Mouse (Mus musculus) bone marrow, adult 2 months (tissue): Measurements from ENCODE around the gene Pdia6. TPM values are rescaled to one million over a fixed set of nuclear protein-coding genes. Genes with fewer than 3 reads are reported as not detected.

ENCODE experiments used
- H3K27ac ChIP-seq: fragments of 200-500 bp; 2 replicates; pipeline ENCODE4 v1.5.1; 2012; ENCODE audit warnings: low read depth, mild to moderate bottlenecking, control low read depth, inconsistent platforms, low read length; ENCODE audit not compliant: control insufficient read depth, poor library complexity, insufficient read depth
- H3K4me1 ChIP-seq: fragments of 200-500 bp; 2 replicates; pipeline ENCODE4 v1.6.1; 2011; ENCODE audit warnings: low read length; ENCODE audit not compliant: control insufficient read depth, insufficient read depth
- H3K4me3 ChIP-seq: fragments of 200-500 bp; replicated peaks from 2 replicates; pipeline ENCODE3; 2011; ENCODE audit warnings: mild to moderate bottlenecking, low read depth, low read length, control low read depth; ENCODE audit not compliant: control insufficient read depth
- CTCF ChIP-seq: fragments of 200-500 bp; IDR thresholded peaks from 2 replicates; pipeline ENCODE4 v1.5.1; 2011; ENCODE audit warnings: low read length, control low read depth; ENCODE audit not compliant: control insufficient read depth, insufficient read depth
- POLR2A ChIP-seq: fragments of 200-500 bp; IDR thresholded peaks from 2 replicates; pipeline ENCODE4 v1.6.1; 2011; ENCODE audit warnings: low read depth, mild to moderate bottlenecking, control low read depth, low read length, borderline replicate concordance; ENCODE audit not compliant: control insufficient read depth
- WGBS: fragments of 180-500 bp; shearing (Covaris S2); methylation state at CpG from one replicate; pipeline ENCODE4 v1.1.7; 2018; 5-methylcytosine and 5-hydroxymethylcytosine counted together
- polyA plus RNA-seq: library from polyadenylated mRNA; stranded (reverse); fragments of >200 nt; gene quantifications from 2 replicates; pipeline ENCODE4 v1.2.4, GENCODE M21; 2011; ENCODE audit warnings: low replicate concordance; ENCODE audit not compliant: missing spikeins, insufficient read depth, insufficient read length

The Pdia6 gene
- polyA plus RNA-seq, 1 experiment: 79.1 TPM

DNA sequence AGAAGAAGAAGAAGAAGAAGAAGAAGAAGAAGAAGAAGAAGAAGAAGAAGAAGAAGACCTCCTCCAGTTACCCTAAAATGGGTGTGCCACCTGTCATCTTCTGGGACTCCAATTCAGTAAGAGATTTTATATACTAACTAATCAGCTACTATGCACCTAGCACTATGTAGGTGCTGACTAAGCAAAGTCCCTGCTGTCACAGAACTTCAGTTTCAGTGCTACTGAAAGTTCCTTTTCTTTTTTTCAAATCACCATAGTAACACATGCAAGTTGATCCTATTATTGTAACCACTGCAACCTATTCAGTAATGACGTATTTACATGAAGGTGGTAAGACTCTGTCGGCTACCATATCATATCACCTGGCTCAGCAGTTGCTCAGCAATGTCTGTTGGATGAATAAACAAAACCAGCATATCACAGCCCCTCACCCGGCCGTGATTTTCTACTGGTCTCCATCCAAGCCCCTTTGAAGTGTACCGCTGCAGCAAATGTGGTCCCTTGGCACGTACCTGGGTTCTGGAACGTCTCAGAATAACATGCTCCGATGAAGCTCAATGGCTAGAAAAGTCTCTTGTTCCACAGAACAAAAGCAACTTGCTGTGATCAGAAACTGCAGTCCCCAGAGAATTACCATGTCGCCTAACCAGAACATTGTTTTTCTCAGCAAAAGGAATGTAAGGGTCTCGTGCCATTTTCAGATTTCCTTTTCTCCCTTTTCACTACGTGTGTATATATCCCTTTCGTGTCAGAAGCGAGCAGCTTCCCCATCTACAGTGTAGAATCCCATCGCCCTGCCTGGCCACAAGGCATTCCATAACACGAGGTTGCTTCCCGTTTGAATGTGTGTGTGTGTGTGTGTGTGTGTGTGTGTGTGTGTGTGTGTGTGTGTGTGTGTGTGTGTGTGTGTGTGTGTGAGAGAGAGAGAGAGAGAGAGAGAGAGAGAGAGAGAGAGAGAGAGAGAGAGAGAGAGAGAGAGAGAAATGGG is 44.8 kb downstream of the Pdia6 start:
- H3K4me3 ChIP-seq: no peak overlapping the region
- no peak overlapping the region for H3K27ac ChIP-seq
- 69% methylated on average over 16 of the region's 16 CpGs for WGBS
- H3K4me1 ChIP-seq: no peaks in the 10 kb centered on the region
- TF ChIP-seq CTCF: no peak
- TF ChIP-seq POLR2A: no peak

DNA sequence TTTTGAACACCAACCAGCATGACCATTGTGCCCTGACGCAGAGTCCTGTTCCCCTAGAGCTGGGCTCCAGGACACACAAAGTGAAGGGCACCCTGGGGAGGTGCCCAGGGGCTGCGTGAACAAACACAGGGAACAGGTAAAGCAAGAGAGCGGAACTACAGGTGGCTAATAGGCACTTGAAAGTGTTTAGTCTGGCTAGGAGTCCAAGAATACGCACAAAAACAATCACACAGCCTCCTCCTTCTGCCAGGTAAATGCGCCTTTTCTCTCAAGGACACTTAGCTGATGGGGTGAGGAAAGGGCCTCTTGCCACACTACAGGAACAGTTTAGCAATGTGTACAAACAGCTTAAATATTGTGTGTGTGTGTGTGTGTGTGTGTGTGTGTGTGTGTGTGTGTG is 49.8 kb downstream of the Pdia6 start:
- H3K4me3 ChIP-seq: no peak overlapping the region
- WGBS: 87% methylated on average over 5 of the region's 5 CpGs
- H3K4me1 ChIP-seq: no peaks in the 10 kb centered on the region
- TF ChIP-seq CTCF: no peak
- no peak for TF ChIP-seq POLR2A
- H3K27ac ChIP-seq: no peak overlapping the region

DNA sequence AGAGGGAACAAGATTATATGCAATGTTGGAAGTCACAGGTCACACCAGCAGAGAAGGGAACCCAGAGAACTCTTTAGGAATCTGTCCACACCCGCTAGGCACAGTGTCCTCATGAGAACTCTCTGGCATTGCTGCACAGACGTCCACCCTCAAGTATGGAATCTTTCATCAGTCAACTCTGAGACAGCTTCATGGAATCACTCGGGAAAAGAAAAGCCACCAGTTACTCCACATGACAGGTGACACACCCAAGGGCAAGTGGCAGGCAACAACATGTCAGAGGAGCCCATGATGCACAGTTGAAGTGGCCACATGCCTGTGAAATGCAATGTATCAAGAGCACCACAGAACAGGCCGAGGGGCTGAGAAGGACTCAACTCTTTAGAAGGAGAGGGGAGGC is 51.6 kb downstream of the Pdia6 start:
- WGBS: 69% methylated on average over 4 of the region's 4 CpGs
- TF ChIP-seq CTCF (no peak), POLR2A (no peak)
- Histone ChIP-seq H3K27ac (no peak overlapping the region), H3K4me3 (no peak overlapping the region), H3K4me1 (no peaks in the 10 kb centered on the region)

DNA sequence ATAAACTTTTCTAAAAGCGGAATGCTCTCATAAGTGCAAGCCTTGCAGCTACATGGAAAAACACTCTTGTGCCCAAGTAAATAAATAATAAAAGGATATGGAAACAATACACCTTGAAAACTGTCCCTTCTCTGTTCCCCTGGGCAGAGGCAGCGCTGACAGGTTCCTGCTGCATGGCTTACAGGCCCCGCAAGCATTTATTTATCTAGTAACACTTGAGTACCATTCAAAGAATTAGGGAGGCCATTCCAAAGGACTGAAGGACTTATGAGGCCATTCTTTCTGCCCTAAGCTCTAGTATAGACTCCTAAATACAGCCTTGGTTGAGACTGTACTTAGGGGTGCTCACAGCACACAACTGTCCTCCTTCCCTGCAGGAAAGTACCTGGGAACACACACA is 52.1 kb downstream of the Pdia6 start:
- Histone ChIP-seq H3K27ac (no peak overlapping the region), H3K4me3 (no peak overlapping the region), H3K4me1 (no peaks in the 10 kb centered on the region)
- WGBS: 81% methylated on average over 3 of the region's 3 CpGs
- TF ChIP-seq POLR2A (no peak), CTCF (no peak)

DNA sequence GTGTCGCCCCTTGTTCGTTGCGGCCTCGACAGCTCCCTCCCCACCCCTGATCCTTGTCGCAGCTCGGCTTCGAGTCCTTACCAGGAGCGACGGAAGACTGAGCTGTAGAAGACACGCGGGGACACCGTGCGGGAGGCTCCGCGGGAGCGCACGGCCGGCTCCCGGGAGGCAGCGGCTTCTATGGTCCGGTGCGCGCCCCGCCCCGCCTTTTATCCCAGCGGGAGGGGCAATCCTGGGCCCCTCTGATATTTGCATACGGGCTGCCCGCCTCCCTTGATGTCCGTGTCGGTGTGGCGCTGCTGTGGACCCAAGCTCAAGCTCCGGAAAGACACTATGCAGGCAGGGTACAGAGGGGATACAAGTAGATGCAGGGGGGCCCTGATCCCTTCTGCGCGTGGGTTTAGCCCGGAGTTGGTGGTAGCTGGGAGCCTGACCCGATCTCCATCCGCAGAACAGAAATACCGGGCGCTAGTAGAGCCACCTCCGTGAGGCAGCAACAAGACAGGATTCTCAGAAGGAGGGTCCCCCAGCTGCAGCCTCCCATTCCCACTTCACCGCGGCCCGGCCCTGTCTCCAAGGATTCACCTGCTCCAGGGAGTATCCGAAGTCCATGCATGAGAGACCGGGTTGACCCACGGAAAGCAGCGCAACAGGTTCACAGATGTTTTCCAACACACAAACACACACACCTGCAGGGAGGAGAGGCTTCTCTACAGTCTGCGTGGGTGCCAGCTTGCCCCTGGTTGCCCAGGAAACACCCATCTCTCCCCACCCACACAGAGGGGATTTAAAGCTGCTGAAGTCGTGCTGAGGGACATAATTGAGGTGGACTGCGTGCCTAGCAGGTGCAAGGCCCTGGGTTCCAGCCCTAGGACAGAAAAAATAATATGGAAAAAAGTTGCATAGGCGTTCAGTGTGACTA is 58.5 kb downstream of the Pdia6 start:
- no peak overlapping the region for H3K27ac ChIP-seq
- WGBS: 5% methylated on average over 51 of the region's 51 CpGs
- TF ChIP-seq CTCF: no peak
- TF ChIP-seq POLR2A: no peak
- no peak overlapping the region for H3K4me3 ChIP-seq
- H3K4me1 ChIP-seq: no peaks in the 10 kb centered on the region

DNA sequence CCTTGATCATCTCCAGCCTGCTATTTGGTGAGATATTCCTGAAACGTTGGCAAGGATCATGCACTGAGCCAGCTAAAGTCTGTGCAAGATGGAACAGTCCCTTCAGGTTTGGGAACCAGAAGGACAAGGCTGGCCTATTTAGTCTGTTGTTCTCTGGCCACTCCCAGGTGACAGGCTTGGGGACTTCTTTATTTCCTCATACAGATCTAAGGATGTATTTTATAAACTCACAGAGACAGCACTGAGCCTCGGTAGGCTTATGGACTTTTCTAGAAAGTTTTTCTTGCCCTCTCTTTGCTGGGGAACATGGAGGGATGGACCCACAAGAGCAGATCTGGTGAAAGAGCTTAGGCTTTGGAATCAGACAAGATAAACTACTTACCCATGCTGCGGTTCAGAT is 62.9 kb downstream of the Pdia6 start, which contains the start of gene Atp6v1c2:
Gene Atp6v1c2, minus strand, starts transcription at position 101 of the 400 bp plus-strand sequence.
- no peak within 1 kb of the TSS for H3K4me3 ChIP-seq
- WGBS: 63% methylated on average over 3 of the region's 3 CpGs
- H3K4me1 ChIP-seq: no peaks in the 10 kb centered on the region
- TF ChIP-seq POLR2A (no peak), CTCF (no peak)
- no peak within 1 kb of the TSS for H3K27ac ChIP-seq

DNA sequence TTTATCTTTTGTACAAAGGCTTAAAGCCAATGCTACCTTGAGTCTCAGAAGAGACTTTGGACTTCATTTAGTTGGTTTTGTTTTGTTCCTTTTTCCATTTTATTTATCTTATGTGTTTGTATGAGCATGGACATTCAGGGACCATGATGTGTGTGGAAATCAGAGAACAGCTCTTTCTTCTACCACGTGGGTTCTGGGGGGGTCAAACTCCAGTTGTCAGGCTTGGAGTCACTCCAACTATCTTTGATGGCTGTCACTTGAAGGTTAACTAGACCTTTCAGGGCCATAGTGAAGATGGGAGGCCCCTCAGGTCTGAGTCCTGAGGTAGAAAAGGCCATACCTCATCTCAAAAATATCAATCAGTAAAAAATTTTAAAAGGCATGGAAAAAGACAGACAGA is 67.1 kb downstream of the Pdia6 start:
- WGBS: 10% methylated on average over 1 of the region's 1 CpGs
- no peak overlapping the region for H3K4me3 ChIP-seq
- no peak overlapping the region for H3K27ac ChIP-seq
- TF ChIP-seq CTCF (no peak), POLR2A (no peak)
- no peaks in the 10 kb centered on the region for H3K4me1 ChIP-seq

Other genes starting within 250 kb of the Pdia6 start
- gene Kcnf1, start 89.7 kb upstream of the Pdia6 start, polyA plus RNA-seq: 0.66 and 1.1 TPM in 2 replicates
- gene Atp6v1c2, start 62.8 kb downstream of the Pdia6 start, polyA plus RNA-seq: 1.8 and 2.6 TPM in 2 replicates
- gene Nol10, start 81.9 kb downstream of the Pdia6 start, polyA plus RNA-seq: 7.6 and 9.6 TPM in 2 replicates